Mouse (Mus musculus): ENCODE results near the gene Xpr1. TPM values are rescaled to one million over a fixed set of nuclear protein-coding genes. Genes with fewer than 3 reads are reported as not detected.

Gene Xpr1
- polyA plus RNA-seq, 1 experiment from 2014 or later = 2.3 TPM

DNA sequence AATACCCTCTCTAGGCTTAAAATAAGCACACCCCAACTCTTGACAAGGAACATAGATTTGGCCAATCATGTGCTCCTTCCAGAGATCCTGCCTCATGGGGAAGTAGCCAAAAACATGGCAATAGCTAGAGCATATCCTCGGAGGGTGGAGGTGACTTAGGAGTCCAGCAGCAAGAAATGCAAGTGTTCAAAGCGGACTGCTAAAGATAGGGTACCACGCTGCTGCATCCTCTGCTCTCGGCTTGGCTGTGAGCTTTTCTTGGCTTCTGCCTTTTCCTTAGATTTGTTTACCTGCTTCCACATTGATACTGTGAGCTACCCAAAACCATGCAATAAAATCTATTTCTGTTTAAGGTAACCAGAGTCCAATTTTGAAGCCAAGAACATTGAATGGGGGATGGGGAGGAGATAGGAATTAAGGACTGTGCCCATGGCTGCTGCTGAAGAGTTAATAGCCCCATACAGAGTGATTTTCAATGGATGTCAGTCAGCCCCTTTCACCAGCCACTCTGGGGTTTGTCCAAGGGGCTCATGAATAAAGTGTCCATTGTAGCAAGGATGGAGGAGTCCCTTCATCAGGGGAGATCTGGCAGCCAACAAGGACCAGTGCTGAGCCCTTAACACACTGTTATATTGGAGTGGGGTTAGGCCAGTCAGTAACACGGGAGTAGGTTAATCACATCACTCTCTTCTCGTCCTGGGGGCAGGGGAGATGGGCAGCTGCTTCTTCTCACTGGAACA lies 10.1 kb upstream of the Xpr1 start:
- Histone ChIP-seq H3K27me3 (ENCODE audit: insufficient read depth, low read length) (no peaks in the 10 kb centered on the region), H3K27ac (ENCODE audit: low read depth) (no peak overlapping the region), H3K36me3 (replicated peaks; ENCODE audit: insufficient read depth, low read length) (no peaks in the 10 kb centered on the region), H3K9me3 (ENCODE audit: low read length) (no peaks in the 10 kb centered on the region), H3K4me2 (ENCODE audit: low read depth, low read length) (no peak overlapping the region), H3K4me3 (ENCODE audit: low read depth, low read length) (no peak overlapping the region), H3K4me1 (ENCODE audit: insufficient read depth) (peaks cover 12% of the 10 kb centered on the region; the same call in 1 of the 2 replicates), H3K9ac (replicated peaks) (no peak overlapping the region)
- 66% methylated on average over 6 of the region's 6 CpGs for WGBS (ENCODE audit: insufficient replicate concordance)
- DNase-seq (no peak), ATAC-seq (no peak)
- no peak for TF ChIP-seq EP300 (IDR thresholded peaks at IDR 0.05; ENCODE audit: low read depth)
- no peak for TF ChIP-seq CTCF (IDR thresholded peaks at IDR 0.05; ENCODE audit: low read depth)

DNA sequence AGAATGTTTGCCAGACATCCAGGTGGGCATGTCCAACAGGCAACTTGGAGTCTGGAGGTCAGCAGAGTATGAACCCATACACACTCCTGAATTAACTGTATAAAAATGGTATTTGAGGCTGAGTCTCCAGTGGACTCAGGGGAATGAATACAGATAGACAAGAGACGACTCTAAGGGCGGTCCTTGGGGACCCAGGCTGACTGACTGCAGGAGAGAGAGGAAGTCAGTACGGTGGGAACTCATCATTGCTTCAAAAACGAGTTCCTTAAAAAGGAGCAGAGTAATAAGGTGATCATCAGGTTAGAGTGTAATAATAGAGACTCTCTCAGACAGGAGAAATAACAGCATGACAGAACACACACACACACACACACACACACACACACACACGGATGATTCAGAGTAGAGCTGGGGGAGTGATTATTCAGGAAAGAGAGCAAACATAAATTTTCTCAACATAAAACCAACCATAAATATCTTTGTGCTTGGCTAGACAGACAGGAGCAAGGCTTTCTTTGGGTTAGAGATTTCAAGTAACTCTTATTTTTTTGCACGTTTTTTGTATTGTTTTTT lies 8.6 kb upstream of the Xpr1 start:
- Histone ChIP-seq H3K27me3 (ENCODE audit: insufficient read depth, low read length) (no peaks in the 10 kb centered on the region), H3K4me1 (ENCODE audit: insufficient read depth) (peaks cover 12% of the 10 kb centered on the region; the same call in 1 of the 2 replicates), H3K36me3 (replicated peaks; ENCODE audit: insufficient read depth, low read length) (no peaks in the 10 kb centered on the region), H3K4me2 (ENCODE audit: low read depth, low read length) (peak overlapping the region; percentile 44), H3K9me3 (ENCODE audit: low read length) (no peaks in the 10 kb centered on the region), H3K9ac (replicated peaks) (no peak overlapping the region), H3K4me3 (ENCODE audit: low read depth, low read length) (no peak overlapping the region), H3K27ac (ENCODE audit: low read depth) (no peak overlapping the region)
- ATAC-seq = no peak
- TF ChIP-seq EP300 (IDR thresholded peaks at IDR 0.05; ENCODE audit: low read depth) = no peak
- TF ChIP-seq CTCF (IDR thresholded peaks at IDR 0.05; ENCODE audit: low read depth) = no peak
- no peak for DNase-seq
- WGBS (ENCODE audit: insufficient replicate concordance) = 27% methylated on average over 6 of the region's 6 CpGs

DNA sequence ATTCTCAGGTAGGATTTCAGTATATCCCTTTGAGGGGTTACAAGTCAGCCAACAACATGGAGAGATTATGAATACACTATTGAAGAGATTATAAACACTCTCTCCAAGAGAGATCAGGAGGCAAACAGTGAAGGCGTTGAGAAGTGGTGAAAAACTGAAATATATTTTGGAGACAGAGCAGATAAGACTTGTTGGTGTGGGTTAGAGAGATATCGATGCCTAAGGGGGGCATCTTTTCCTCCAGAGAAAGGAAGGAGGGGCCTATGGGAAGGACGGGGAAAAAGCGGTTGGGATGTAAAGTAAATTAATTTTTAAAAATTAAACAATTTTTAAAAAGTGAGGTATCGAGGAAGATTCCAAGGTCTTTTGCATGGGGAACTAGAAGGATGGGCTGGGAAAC lies 8.1 kb upstream of the Xpr1 start:
- Histone ChIP-seq H3K27ac (ENCODE audit: low read depth) (no peak overlapping the region), H3K4me3 (ENCODE audit: low read depth, low read length) (no peak overlapping the region), H3K9me3 (ENCODE audit: low read length) (no peaks in the 10 kb centered on the region), H3K9ac (replicated peaks) (no peak overlapping the region), H3K4me2 (ENCODE audit: low read depth, low read length) (peak overlapping the region; percentile 44), H3K36me3 (replicated peaks; ENCODE audit: insufficient read depth, low read length) (no peaks in the 10 kb centered on the region), H3K4me1 (ENCODE audit: insufficient read depth) (peaks cover 12% of the 10 kb centered on the region; the same call in 1 of the 2 replicates), H3K27me3 (ENCODE audit: insufficient read depth, low read length) (no peaks in the 10 kb centered on the region)
- TF ChIP-seq EP300 (IDR thresholded peaks at IDR 0.05; ENCODE audit: low read depth) = peak; percentile 51; the same call in 1 of the 2 replicates
- no peak for TF ChIP-seq CTCF (IDR thresholded peaks at IDR 0.05; ENCODE audit: low read depth)
- DNase-seq = no peak
- ATAC-seq = 0 out of 2 replicates have a peak, but pooled peaks have one; percentile 23
- WGBS (ENCODE audit: insufficient replicate concordance) = 55% methylated on average over 5 of the region's 5 CpGs

GRCm38 (mm10) chr1:155423801-155424200 lies 6.6 kb upstream of the Xpr1 start:
- Histone ChIP-seq H3K9me3 (ENCODE audit: low read length) (no peaks in the 10 kb centered on the region), H3K27me3 (ENCODE audit: insufficient read depth, low read length) (no peaks in the 10 kb centered on the region), H3K27ac (ENCODE audit: low read depth) (no peak overlapping the region), H3K36me3 (replicated peaks; ENCODE audit: insufficient read depth, low read length) (no peaks in the 10 kb centered on the region), H3K4me1 (ENCODE audit: insufficient read depth) (peaks cover 12% of the 10 kb centered on the region; the same call in 1 of the 2 replicates), H3K4me2 (ENCODE audit: low read depth, low read length) (no peak overlapping the region), H3K4me3 (ENCODE audit: low read depth, low read length) (no peak overlapping the region), H3K9ac (replicated peaks) (no peak overlapping the region)
- DNase-seq = no peak
- WGBS (ENCODE audit: insufficient replicate concordance) = 78% methylated on average over 4 of the region's 4 CpGs
- ATAC-seq = no peak
- no peak for TF ChIP-seq EP300 (IDR thresholded peaks at IDR 0.05; ENCODE audit: low read depth)
- TF ChIP-seq CTCF (IDR thresholded peaks at IDR 0.05; ENCODE audit: low read depth) = no peak

GRCm38 (mm10) chr1:155422022-155422421 lies 4.8 kb upstream of the Xpr1 start:
- WGBS (ENCODE audit: insufficient replicate concordance) = 70% methylated on average over 7 of the region's 7 CpGs
- TF ChIP-seq EP300 (IDR thresholded peaks at IDR 0.05; ENCODE audit: low read depth) = no peak
- no peak for TF ChIP-seq CTCF (IDR thresholded peaks at IDR 0.05; ENCODE audit: low read depth)
- no peak for ATAC-seq

GRCm38 (mm10) chr1:155416147-155416700 lies 991 bp downstream of the Xpr1 start:
- Histone ChIP-seq H3K27ac (ENCODE audit: low read depth) (peak overlapping the region; percentile 78), H3K9me3 (ENCODE audit: low read length) (no peaks in the 10 kb centered on the region), H3K27me3 (ENCODE audit: insufficient read depth, low read length) (no peaks in the 10 kb centered on the region), H3K4me2 (ENCODE audit: low read depth, low read length) (peak overlapping the region; percentile 80), H3K4me3 (ENCODE audit: low read depth, low read length) (peak overlapping the region; percentile 85), H3K36me3 (replicated peaks; ENCODE audit: insufficient read depth, low read length) (no peaks in the 10 kb centered on the region), H3K4me1 (ENCODE audit: insufficient read depth) (peaks cover 5% of the 10 kb centered on the region; the same call in 1 of the 2 replicates), H3K9ac (replicated peaks) (peak overlapping the region; percentile 71)
- 2% methylated on average over 6 of the region's 6 CpGs for WGBS (ENCODE audit: insufficient replicate concordance)
- TF ChIP-seq EP300 (IDR thresholded peaks at IDR 0.05; ENCODE audit: low read depth) = no peak
- no peak for TF ChIP-seq CTCF (IDR thresholded peaks at IDR 0.05; ENCODE audit: low read depth)
- no peak for DNase-seq
- no peak for ATAC-seq

More at GRCm38 (mm10) chr1:155422022-155422421, 4.8 kb upstream of the Xpr1 start:
- Histone ChIP-seq H3K4me3 (ENCODE audit: low read depth, low read length) (no peak overlapping the region), H3K9me3 (ENCODE audit: low read length) (no peaks in the 10 kb centered on the region), H3K4me2 (ENCODE audit: low read depth, low read length) (no peak overlapping the region), H3K9ac (replicated peaks) (no peak overlapping the region), H3K27ac (ENCODE audit: low read depth) (no peak overlapping the region), H3K27me3 (ENCODE audit: insufficient read depth, low read length) (no peaks in the 10 kb centered on the region), H3K4me1 (ENCODE audit: insufficient read depth) (peaks cover 12% of the 10 kb centered on the region; the same call in 1 of the 2 replicates), H3K36me3 (replicated peaks; ENCODE audit: insufficient read depth, low read length) (no peaks in the 10 kb centered on the region)
- no peak for DNase-seq
